Mouse (Mus musculus) liver, adult 2 months (tissue): ENCODE measurements around the gene Bcl9l.

Experiments used
- CTCF ChIP-seq: fragments of 200-500 bp; IDR thresholded peaks from 2 replicates; pipeline ENCODE4 v1.5.1; 2011; ENCODE audit warnings: low read depth, low read length, control low read depth
- POLR2A ChIP-seq: fragments of 200-500 bp; IDR thresholded peaks from 2 replicates; pipeline ENCODE4 v1.6.1; 2011; ENCODE audit warnings: low read length, control low read depth; ENCODE audit not compliant: insufficient read depth; ENCODE audit errors: extremely low read depth

DNA sequence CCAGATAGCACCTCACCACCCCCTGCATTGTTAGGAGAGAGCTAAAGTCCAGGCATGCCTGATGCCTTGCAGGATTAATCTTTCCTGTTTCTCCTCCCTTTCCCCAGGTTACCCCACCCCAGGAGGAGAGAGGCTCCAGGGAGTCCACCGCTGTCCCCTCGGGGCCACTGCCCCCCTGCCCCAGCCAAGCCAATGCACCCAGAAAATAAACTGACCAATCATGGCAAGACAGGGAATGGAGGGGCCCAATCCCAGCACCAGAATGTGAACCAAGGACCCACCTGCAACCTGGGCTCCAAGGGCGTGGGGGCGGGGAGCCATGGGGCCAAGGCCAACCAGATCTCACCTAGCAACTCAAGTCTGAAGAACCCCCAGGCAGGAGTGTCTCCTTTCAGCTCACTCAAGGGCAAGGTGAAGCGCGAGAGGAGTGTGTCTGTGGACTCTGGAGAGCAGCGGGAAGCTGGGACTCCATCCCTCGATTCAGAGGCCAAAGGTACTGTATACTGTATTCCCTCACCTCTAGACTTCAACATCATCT, 18.1 kb downstream of the Bcl9l start:
- TF ChIP-seq CTCF (no peak), POLR2A (no peak)
